Mouse (Mus musculus): ENCODE measurements around the gene Gna15.

DNA sequence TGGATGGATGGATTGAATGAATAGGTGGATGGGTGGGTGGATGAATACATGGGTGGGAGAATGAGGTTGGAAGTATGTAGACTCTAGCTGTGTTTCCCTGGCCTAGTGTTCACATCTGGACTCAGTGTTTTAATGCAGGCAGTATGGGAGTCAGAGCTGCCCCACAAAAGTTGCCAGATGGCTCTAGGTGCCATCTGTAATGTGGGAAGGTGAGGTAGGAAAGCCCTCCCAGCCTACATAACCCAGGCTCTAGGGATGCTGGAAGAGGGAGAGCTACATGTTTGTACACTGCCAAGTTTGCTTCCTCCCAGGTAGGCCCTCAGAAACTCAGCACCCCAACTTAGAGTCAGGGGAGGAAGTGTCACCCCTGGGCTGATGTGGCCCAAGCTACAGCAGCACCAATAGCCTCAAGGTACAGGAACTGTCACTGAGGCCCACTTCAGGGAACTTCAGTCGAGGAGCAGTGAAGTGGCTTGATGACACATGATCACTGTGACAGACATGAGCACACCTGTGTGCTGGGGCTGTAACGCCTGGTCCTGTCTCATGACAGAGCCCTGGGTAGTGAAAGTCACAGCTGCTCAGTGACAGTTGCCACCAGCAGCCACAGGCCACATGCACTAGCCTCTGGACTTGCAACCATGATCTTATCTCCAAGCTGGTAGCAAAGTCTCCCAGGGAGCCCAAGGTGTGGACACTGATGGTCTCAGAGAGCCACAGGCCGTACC lies 14.5 kb upstream of the Gna15 start:
- TF ChIP-seq CEBPB (IDR thresholded peaks at IDR 0.05; ENCODE audit: insufficient read depth, poor library complexity, severe bottlenecking), result no peak
- no peak for TF ChIP-seq POLR2A (IDR thresholded peaks at IDR 0.05; ENCODE audit: insufficient read length, low read depth)
- no peak for TF ChIP-seq USF1 (IDR thresholded peaks at IDR 0.05; ENCODE audit: low read depth)
- no peak for TF ChIP-seq POLR2AphosphoS2 (IDR thresholded peaks at IDR 0.05; ENCODE audit: insufficient read length, low read depth)
- no peak for TF ChIP-seq MAX (IDR thresholded peaks at IDR 0.05; ENCODE audit: low read depth)
- TF ChIP-seq E2F4 (IDR thresholded peaks at IDR 0.05; ENCODE audit: insufficient read depth), result no peak
- no peak for TF ChIP-seq SRF (IDR thresholded peaks at IDR 0.05; ENCODE audit: control insufficient read depth, insufficient read length, low read depth)
- no peak for TF ChIP-seq REST (IDR thresholded peaks at IDR 0.05; ENCODE audit: insufficient read depth, insufficient read length)
- peak in 1 of 3 experiments; percentile 72 for TF ChIP-seq MYOG (IDR thresholded peaks at IDR 0.05; ENCODE audit: control insufficient read depth in 1 of 3, insufficient read depth in 1 of 3, insufficient read length in 2 of 3, low read depth in 2 of 3)
- TF ChIP-seq TCF12 (IDR thresholded peaks at IDR 0.05; ENCODE audit: insufficient read depth, poor library complexity, severe bottlenecking), result no peak
- peak in 2 of 3 experiments; percentile 6 to 35 for TF ChIP-seq MYOD1 (IDR thresholded peaks at IDR 0.05; ENCODE audit: control insufficient read depth in 1 of 3, insufficient read length in 2 of 3, low read depth in 2 of 3)
- peak; percentile 15 for TF ChIP-seq TCF3 (IDR thresholded peaks at IDR 0.05; ENCODE audit: insufficient read length, low read depth)

Data from myocyte (in vitro differentiated cells).